Mouse (Mus musculus): ENCODE data around the gene Cbl.

DNA sequence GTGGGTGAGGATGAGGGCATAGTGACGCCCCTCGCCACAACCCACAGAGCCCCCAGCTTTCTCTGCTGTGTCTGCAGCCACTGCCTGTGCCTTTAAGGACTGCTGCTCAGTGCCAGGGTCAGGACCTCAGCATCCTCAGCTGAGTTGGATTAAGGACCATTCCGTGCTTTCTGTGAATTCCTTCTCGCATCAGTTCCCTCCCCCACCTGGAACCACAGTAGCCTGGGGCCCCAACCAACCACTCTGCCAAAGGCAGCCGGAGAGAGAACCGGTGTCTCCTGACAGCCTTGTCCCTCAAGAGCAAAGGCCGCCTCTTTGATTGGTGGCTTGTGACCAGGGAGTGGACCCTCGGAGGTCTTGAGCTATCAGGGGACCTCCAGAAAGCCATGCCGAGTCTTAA is 132.4 kb downstream of the Cbl start, which contains the start of gene Mfrp:
- no peak for TF ChIP-seq CTCF (conservative IDR thresholded peaks at IDR 0.05; ENCODE audit: insufficient read depth, insufficient read length, low read depth, low read length)
- TF ChIP-seq POLR2A (IDR thresholded peaks at IDR 0.05; ENCODE audit: low read depth, low read length), result no peak
